Mouse (Mus musculus): ENCODE data around the gene Enc1.

DNA sequence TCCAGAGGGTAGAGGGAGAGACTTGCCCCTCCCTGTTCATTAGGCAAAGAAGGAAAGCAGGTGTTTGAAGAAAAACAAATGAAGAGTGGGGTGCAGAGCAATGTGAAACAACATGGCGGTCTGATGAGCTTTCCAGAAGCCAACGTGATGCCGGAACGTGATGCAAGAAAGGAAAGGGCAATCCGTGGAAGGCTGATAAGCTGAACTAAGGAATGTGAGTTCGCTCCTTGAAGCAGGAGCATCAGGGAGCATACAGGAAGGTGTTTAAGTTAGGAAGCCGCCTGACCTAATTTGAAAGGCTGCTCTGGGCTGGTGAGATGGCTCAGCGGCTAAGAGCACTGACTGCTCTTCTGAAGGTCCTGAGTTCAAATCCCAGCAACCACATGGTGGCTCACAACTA, 55.4 kb downstream of the Enc1 start:
- no peak for TF ChIP-seq CTCF (IDR thresholded peaks at IDR 0.05)
- TF ChIP-seq EP300 (IDR thresholded peaks at IDR 0.05), result no peak
